Mouse (Mus musculus): Measurements from ENCODE around the gene Fbxo41.

GRCm38 (mm10) chr6:85472542-85472941 is 30.3 kb downstream of the Fbxo41 start:
- TF ChIP-seq CTCF (IDR thresholded peaks at IDR 0.05; ENCODE audit: control insufficient read depth, insufficient read depth, low read length): no peak
- no peak for TF ChIP-seq POLR2A (IDR thresholded peaks at IDR 0.05; ENCODE audit: borderline replicate concordance, control insufficient read depth, low read depth, low read length)

Data from bone marrow, adult 2 months (tissue).